Mouse (Mus musculus) hindbrain, postnatal 0 days (tissue): Measurements from ENCODE around the gene Hs3st1. TPM values are rescaled to one million over a fixed set of nuclear protein-coding genes. Genes with fewer than 3 reads are reported as not detected.
"Not testable (repeated sequence)": the region's sequence is repeated elsewhere in the genome, so short reads cannot be mapped to it uniquely, and the experiment has no call there.

Source experiments
- ATAC-seq: fragments of 200-750 bp; cut with Nextera tagmentation; 2 replicates; pipeline ENCODE4 v1.8.0; 2017; ENCODE audit warnings: mild to moderate bottlenecking, moderate TSS enrichment, moderate library complexity
- DNase-seq: peaks from one replicate; pipeline ENCODE4 v3.0.0-alpha.2; 2015; ENCODE audit warnings: low spot score
- H3K27ac ChIP-seq: fragments of 300-500 bp; sonication (generic); 2 replicates; pipeline ENCODE4 v1.5.1; 2014; ENCODE audit warnings: mild to moderate bottlenecking
- H3K27me3 ChIP-seq: fragments of 300-500 bp; sonication (generic); 2 replicates; pipeline ENCODE4 v1.6.1; 2014; ENCODE audit warnings: low read length, mixed read lengths; ENCODE audit not compliant: insufficient read depth
- H3K36me3 ChIP-seq: fragments of 300-500 bp; sonication (generic); 2 replicates; pipeline ENCODE4 v1.6.1; 2014; ENCODE audit warnings: low read length, mixed read lengths; ENCODE audit not compliant: insufficient read depth
- H3K4me1 ChIP-seq: fragments of 300-500 bp; sonication (generic); 2 replicates; pipeline ENCODE4 v1.6.1; 2014; ENCODE audit warnings: antibody characterized with exemption, low read length, mixed read lengths; ENCODE audit not compliant: insufficient read depth
- H3K4me2 ChIP-seq: fragments of 300-500 bp; sonication (generic); 2 replicates; pipeline ENCODE4 v1.6.1; 2014; ENCODE audit warnings: low read depth, mild to moderate bottlenecking, low read length, moderate library complexity, mixed read lengths
- H3K4me3 ChIP-seq: fragments of 300-500 bp; sonication (generic); 2 replicates; pipeline ENCODE4 v1.5.1; 2014; ENCODE audit warnings: low read length
- H3K9ac ChIP-seq: fragments of 300-500 bp; sonication (generic); replicated peaks from 2 replicates; pipeline ENCODE4 v1.6.1; 2014; ENCODE audit warnings: mild to moderate bottlenecking, low read length, moderate library complexity, mixed read lengths
- H3K9me3 ChIP-seq: fragments of 300-500 bp; sonication (generic); 2 replicates; pipeline ENCODE4 v1.6.1; 2016; ENCODE audit warnings: low read length, mixed read lengths
- CTCF ChIP-seq: IDR thresholded peaks from 2 replicates; pipeline ENCODE4 v1.5.1; 2016; ENCODE audit warnings: antibody characterized with exemption, control low read depth, low read depth
- WGBS: fragments of 180-500 bp; shearing (Covaris S2); extraction: QIAGEN DNeasy Blood & Tissue Kit; methylation state at CpG from one replicate; pipeline ENCODE4 v1.1.7; 2014; 5-methylcytosine and 5-hydroxymethylcytosine counted together
- polyA plus RNA-seq: library from polyadenylated mRNA; unstranded; fragments of >200 nt; fragmentation: Nextera tagmentation; extraction: Ambion mirVana; gene quantifications from 2 replicates; pipeline ENCODE4 v1.2.1, GENCODE M21; 2015
- total RNA-seq: library from RNA; depleted of rRNA; stranded (reverse); fragments of >200 nt; gene quantifications from 2 replicates; pipeline ENCODE4 v1.2.3, GENCODE M21; 2014; rRNA removed

The Hs3st1 gene
- total RNA-seq: 24.6 and 41.3 TPM in 2 replicates
- 29.3 and 31.9 TPM in 2 replicates for polyA plus RNA-seq

DNA sequence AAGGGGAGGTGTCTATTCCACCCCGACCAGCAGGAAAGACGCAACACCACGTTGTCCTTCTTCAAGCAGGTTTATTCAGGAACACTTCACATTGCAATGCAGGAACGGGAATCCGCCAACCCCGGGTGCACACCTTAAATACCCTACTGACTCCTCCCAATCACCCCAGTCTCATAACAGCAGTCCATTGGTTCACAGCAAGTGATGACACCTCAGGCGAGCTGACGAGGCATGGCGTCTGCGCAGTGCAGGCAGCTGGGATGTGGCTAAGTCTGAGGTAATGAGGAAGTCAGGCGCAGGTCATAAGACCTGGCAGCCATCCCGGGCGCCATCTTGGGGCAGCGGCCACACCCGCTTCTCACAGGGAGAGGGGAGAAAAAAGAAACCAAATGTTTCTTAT is at the start of gene Hs3st1:
TSS of gene Hs3st1 (minus strand) at position 101 of the 400 bp plus-strand sequence.
- H3K27ac ChIP-seq, ATAC-seq, H3K9me3 ChIP-seq, H3K36me3 ChIP-seq, H3K4me2 ChIP-seq, DNase-seq, H3K4me1 ChIP-seq, H3K4me3 ChIP-seq, H3K9ac ChIP-seq, H3K27me3 ChIP-seq: not testable (repeated sequence)
- WGBS: 95% methylated on average over 15 of the region's 15 CpGs

DNA sequence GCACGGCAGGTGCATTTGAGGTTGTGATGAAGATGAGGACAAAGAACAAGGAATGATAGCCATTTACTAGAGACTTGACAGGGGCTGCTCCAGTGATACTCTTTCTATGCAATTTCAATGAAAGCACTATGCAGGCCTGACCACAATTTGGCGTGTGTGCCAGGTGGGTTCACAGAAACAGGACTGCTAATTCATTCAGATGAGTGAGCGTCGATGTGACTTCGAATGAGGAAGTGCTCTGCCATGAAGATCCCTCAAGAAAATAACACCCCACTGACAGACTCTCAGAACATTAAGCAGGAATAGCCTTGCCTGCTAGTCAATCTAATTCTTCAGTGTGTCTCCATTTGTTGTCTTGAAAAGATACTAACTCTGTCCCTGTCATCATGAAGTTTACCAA is 49.4 kb upstream of the Hs3st1 start:
- no peaks in the 10 kb centered on the region for H3K9me3 ChIP-seq
- H3K27ac ChIP-seq: no peak overlapping the region
- no peak for ATAC-seq
- 71% methylated on average over 5 of the region's 5 CpGs for WGBS
- H3K9ac ChIP-seq: no peak overlapping the region
- H3K36me3 ChIP-seq: no peaks in the 10 kb centered on the region
- H3K4me1 ChIP-seq: no peaks in the 10 kb centered on the region
- H3K4me3 ChIP-seq: no peak overlapping the region
- H3K4me2 ChIP-seq: no peak overlapping the region
- H3K27me3 ChIP-seq: no peaks in the 10 kb centered on the region
- no peak for TF ChIP-seq CTCF
- no peak for DNase-seq

DNA sequence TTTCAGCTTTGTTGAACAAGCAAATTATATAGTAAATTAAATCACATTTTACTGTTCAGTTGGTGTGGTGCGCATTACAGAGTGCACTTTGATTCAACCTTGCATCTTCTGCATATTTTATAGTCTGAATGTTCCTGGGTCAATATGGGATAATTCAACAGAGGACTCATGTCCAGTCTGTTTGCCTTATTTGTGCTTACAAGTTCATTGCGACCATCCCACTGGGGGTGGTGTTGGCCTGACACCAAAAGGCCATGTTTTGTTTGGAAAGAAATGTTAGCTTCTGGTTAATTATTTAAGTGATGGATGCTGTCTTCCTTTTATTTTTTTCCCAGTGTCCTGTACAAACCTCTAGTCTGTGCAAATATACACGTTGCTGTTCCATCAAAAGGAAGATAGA is 48.7 kb upstream of the Hs3st1 start:
- WGBS: 60% methylated on average over 3 of the region's 3 CpGs
- H3K9ac ChIP-seq: no peak overlapping the region
- H3K27ac ChIP-seq: no peak overlapping the region
- H3K36me3 ChIP-seq: no peaks in the 10 kb centered on the region
- no peak for TF ChIP-seq CTCF
- no peaks in the 10 kb centered on the region for H3K9me3 ChIP-seq
- no peak overlapping the region for H3K4me3 ChIP-seq
- no peak overlapping the region for H3K4me2 ChIP-seq
- peak; percentile 24; the same call in 1 of the 2 replicates for ATAC-seq
- no peaks in the 10 kb centered on the region for H3K4me1 ChIP-seq
- no peak for DNase-seq
- H3K27me3 ChIP-seq: no peaks in the 10 kb centered on the region

DNA sequence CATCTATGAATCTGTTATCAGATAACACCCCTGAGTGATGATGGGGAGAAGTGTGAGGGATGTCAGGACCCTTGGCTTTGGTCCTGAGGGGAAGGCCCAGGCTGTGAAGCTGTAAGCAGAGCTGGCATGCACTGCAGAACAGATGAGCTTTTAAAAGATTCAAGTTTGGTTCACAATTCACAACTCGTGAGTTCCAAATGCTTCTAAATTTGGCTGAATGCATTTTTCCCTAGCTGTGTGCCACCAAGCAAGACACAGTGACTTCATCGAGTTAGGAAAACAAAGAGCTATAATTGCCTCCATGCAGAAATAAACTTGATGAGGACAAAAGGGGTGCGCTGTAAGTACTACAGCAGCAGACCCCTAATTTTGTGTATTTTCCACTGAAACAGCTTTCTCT is 48.2 kb upstream of the Hs3st1 start:
- Histone ChIP-seq H3K4me3 (no peak overlapping the region), H3K9me3 (no peaks in the 10 kb centered on the region), H3K36me3 (no peaks in the 10 kb centered on the region), H3K9ac (no peak overlapping the region), H3K4me2 (no peak overlapping the region), H3K27me3 (no peaks in the 10 kb centered on the region), H3K4me1 (no peaks in the 10 kb centered on the region), H3K27ac (no peak overlapping the region)
- no peak for TF ChIP-seq CTCF
- peak; percentile 18 for DNase-seq
- peak; percentile 56 for ATAC-seq
- 50% methylated on average over 3 of the region's 3 CpGs for WGBS

- no peak for TF ChIP-seq CTCF
- H3K9ac ChIP-seq: no peak overlapping the region
- H3K36me3 ChIP-seq: no peaks in the 10 kb centered on the region
- H3K4me1 ChIP-seq: no peaks in the 10 kb centered on the region
- H3K27me3 ChIP-seq: no peaks in the 10 kb centered on the region
- H3K9me3 ChIP-seq: no peaks in the 10 kb centered on the region
- WGBS: 56% methylated on average over 3 of the region's 3 CpGs
- H3K4me2 ChIP-seq: no peak overlapping the region
- no peak for DNase-seq
- H3K4me3 ChIP-seq: no peak overlapping the region
- no peak for ATAC-seq
- no peak overlapping the region for H3K27ac ChIP-seq
Observed at GRCm38 (mm10) chr5:39802110-39802509, 46.8 kb upstream of the Hs3st1 start.

- WGBS: 59% methylated on average over 7 of the region's 7 CpGs
Observed at GRCm38 (mm10) chr5:39777094-39777710, 21.9 kb upstream of the Hs3st1 start.

GRCm38 (mm10) chr5:39771680-39772348 is 16.5 kb upstream of the Hs3st1 start:
- 22% methylated on average over 5 of the region's 5 CpGs for WGBS
- no peaks in the 10 kb centered on the region for H3K9me3 ChIP-seq
- no peak overlapping the region for H3K9ac ChIP-seq
- H3K27ac ChIP-seq: no peak overlapping the region
- H3K4me1 ChIP-seq: no peaks in the 10 kb centered on the region
- no peaks in the 10 kb centered on the region for H3K27me3 ChIP-seq
- no peaks in the 10 kb centered on the region for H3K36me3 ChIP-seq
- no peak overlapping the region for H3K4me2 ChIP-seq
- peak; percentile 40; the same call in 1 of the 2 replicates for ATAC-seq
- H3K4me3 ChIP-seq: no peak overlapping the region
- DNase-seq: peak; percentile 47
- no peak for TF ChIP-seq CTCF

More at GRCm38 (mm10) chr5:39777094-39777710, 21.9 kb upstream of the Hs3st1 start:
- Histone ChIP-seq H3K36me3 (no peaks in the 10 kb centered on the region), H3K9ac (no peak overlapping the region), H3K4me3 (no peak overlapping the region), H3K9me3 (no peaks in the 10 kb centered on the region), H3K27ac (no peak overlapping the region), H3K4me2 (no peak overlapping the region), H3K4me1 (no peaks in the 10 kb centered on the region), H3K27me3 (no peaks in the 10 kb centered on the region)
- ATAC-seq (0 out of 2 replicates have a peak, but pooled peaks have one; percentile 21), DNase-seq (peak; percentile 62)
- TF ChIP-seq CTCF: no peak
